Mouse (Mus musculus): ENCODE measurements around the gene Scn3b. TPM values are rescaled to one million over a fixed set of nuclear protein-coding genes. Genes with fewer than 3 reads are reported as not detected.
A peak's percentile ranks its signal among the peaks of the same experiment; 100 is the strongest.

Scn3b gene
- total and polyA plus RNA-seq, 2 experiments from 2014 or later = 157 to 235 TPM

DNA sequence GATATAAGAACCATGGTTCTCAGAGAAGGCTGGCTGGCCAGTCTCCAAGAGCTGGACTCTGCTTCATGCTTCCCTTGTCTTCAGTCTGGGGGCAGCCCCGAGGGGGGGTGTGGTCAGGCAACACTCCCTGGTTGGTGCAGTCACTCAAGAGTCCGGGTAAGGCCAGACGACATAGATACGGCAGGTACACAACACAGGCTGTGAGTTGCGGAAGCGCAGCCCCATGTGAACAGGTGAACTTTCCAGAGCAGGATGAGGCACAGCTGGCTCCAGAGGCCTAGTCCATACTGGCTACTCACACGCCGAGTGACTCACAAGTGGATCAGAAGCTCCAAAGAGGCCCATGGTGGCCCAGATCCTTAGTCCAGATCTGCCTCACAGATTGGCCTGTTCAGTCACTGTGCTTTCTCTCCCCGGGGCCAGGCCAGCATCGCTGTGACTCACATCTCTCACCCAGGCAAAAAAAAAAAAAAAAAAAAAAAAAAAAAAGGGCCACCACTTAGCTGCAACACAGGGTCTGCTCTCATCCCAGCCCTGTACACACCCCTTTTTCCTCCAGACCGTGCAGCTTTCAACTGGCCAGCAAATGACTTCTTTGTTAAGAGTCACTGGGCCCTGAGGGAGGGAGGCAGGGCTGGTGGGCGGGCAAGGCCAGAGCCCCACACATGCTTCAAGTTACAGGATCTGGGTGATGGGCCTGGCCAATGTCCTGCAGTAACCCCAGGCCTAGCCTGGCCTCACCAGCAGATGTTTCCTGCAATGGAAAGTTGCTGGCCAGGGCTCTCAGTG is 52.1 kb downstream of the Scn3b start:
- H3K27ac ChIP-seq (ENCODE audit: low read depth, low read length) = no peak overlapping the region
- 57% methylated on average over 12 of the region's 12 CpGs for WGBS
- no peaks in the 10 kb centered on the region for H3K27me3 ChIP-seq (ENCODE audit: insufficient read depth, low read length)
- peak; percentile 62; the same call in 1 of the 2 replicates for ATAC-seq (ENCODE audit: low FRiP score)
- DNase-seq (ENCODE audit: low spot score) = peak; percentile 68
- peaks cover 37% of the 10 kb centered on the region for H3K36me3 ChIP-seq (ENCODE audit: insufficient read depth, low read length)
- H3K4me1 ChIP-seq (ENCODE audit: insufficient read depth, low read length) = no peaks in the 10 kb centered on the region
- TF ChIP-seq CTCF (IDR thresholded peaks at IDR 0.05) = no peak
- H3K4me3 ChIP-seq (ENCODE audit: low read depth, low read length) = no peak overlapping the region
- H3K9me3 ChIP-seq (ENCODE audit: low read length) = no peaks in the 10 kb centered on the region
- no peak overlapping the region for H3K4me2 ChIP-seq (ENCODE audit: low read depth, low read length, poor library complexity, severe bottlenecking)
- H3K9ac ChIP-seq (replicated peaks; ENCODE audit: low read length, poor library complexity, severe bottlenecking) = no peak overlapping the region

DNA sequence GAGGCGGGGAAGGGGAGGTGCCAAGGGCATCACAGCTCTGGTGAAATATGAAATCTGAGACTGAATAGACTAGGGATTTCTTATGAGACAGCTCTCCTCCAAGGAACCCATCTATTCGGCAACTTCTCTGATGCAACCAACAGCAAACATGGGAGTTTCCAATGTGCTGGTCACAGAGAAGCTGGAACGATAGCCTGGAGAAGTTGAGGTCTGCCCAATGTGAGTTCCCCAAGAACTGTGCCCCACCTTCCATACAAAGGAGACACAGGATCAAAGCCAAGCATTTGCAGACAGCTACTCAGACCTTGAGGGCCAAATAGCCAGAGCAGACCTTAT is 52.6 kb downstream of the Scn3b start:
- H3K9me3 ChIP-seq (ENCODE audit: low read length) = no peaks in the 10 kb centered on the region
- H3K9ac ChIP-seq (replicated peaks; ENCODE audit: low read length, poor library complexity, severe bottlenecking) = no peak overlapping the region
- H3K36me3 ChIP-seq (ENCODE audit: insufficient read depth, low read length) = peaks cover 42% of the 10 kb centered on the region
- H3K4me1 ChIP-seq (ENCODE audit: insufficient read depth, low read length) = no peaks in the 10 kb centered on the region
- no peak for DNase-seq (ENCODE audit: low spot score)
- ATAC-seq (ENCODE audit: low FRiP score) = no peak
- H3K4me2 ChIP-seq (ENCODE audit: low read depth, low read length, poor library complexity, severe bottlenecking) = no peak overlapping the region
- 79% methylated on average over 3 of the region's 3 CpGs for WGBS
- TF ChIP-seq CTCF (IDR thresholded peaks at IDR 0.05) = no peak
- no peak overlapping the region for H3K27ac ChIP-seq (ENCODE audit: low read depth, low read length)
- no peak overlapping the region for H3K4me3 ChIP-seq (ENCODE audit: low read depth, low read length)
- H3K27me3 ChIP-seq (ENCODE audit: insufficient read depth, low read length) = no peaks in the 10 kb centered on the region

DNA sequence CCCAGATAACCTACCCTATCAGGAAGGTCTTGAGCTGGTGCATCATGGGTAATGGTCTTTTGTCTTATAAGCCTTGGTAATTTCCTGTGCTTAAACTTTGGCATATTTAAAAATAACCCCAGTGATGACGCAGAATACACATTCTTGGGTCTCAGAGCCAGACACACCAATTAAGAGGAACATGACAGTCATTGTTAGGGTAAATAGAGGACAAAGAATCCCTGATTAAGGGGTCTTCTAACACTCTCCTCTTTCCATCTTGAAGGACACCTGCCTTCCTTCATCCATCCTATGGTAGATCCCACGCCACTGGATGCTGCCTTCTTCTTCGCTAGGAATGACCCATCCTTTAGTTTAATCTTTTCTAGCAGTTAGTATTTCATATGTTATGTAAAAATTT is 53.4 kb downstream of the Scn3b start:
- Histone ChIP-seq H3K4me2 (ENCODE audit: low read depth, low read length, poor library complexity, severe bottlenecking) (no peak overlapping the region), H3K4me1 (ENCODE audit: insufficient read depth, low read length) (no peaks in the 10 kb centered on the region), H3K27me3 (ENCODE audit: insufficient read depth, low read length) (no peaks in the 10 kb centered on the region), H3K4me3 (ENCODE audit: low read depth, low read length) (no peak overlapping the region), H3K27ac (ENCODE audit: low read depth, low read length) (no peak overlapping the region), H3K9me3 (ENCODE audit: low read length) (no peaks in the 10 kb centered on the region), H3K9ac (replicated peaks; ENCODE audit: low read length, poor library complexity, severe bottlenecking) (no peak overlapping the region), H3K36me3 (ENCODE audit: insufficient read depth, low read length) (peaks cover 40% of the 10 kb centered on the region)
- DNase-seq (ENCODE audit: low spot score) = no peak
- TF ChIP-seq CTCF (IDR thresholded peaks at IDR 0.05) = no peak
- no peak for ATAC-seq (ENCODE audit: low FRiP score)
- 94% methylated on average over 3 of the region's 3 CpGs for WGBS

DNA sequence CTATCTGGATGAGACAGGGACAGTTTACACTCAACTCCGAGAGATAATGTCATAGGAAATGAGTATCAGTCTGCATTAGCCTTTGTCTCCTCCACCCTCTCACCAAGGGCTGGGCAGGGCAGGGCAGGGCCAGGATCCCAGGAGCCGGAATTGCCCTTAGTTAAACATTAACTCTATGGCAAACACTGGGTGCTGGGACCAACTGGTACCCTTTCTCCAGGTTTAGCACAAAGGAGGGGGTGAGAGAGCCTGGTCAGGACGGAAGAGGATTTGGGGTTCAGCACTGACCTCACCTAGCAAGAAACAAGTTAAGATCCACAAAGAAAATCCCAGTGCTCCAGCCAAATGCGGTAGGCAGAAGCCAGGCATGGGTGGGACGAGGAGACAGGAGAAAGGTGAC is 54.2 kb downstream of the Scn3b start:
- no peak for DNase-seq (ENCODE audit: low spot score)
- Histone ChIP-seq H3K4me1 (ENCODE audit: insufficient read depth, low read length) (no peaks in the 10 kb centered on the region), H3K9ac (replicated peaks; ENCODE audit: low read length, poor library complexity, severe bottlenecking) (no peak overlapping the region), H3K27ac (ENCODE audit: low read depth, low read length) (no peak overlapping the region), H3K4me3 (ENCODE audit: low read depth, low read length) (no peak overlapping the region), H3K27me3 (ENCODE audit: insufficient read depth, low read length) (no peaks in the 10 kb centered on the region), H3K36me3 (ENCODE audit: insufficient read depth, low read length) (peaks cover 47% of the 10 kb centered on the region), H3K9me3 (ENCODE audit: low read length) (no peaks in the 10 kb centered on the region), H3K4me2 (ENCODE audit: low read depth, low read length, poor library complexity, severe bottlenecking) (no peak overlapping the region)
- TF ChIP-seq CTCF (IDR thresholded peaks at IDR 0.05) = no peak
- 92% methylated on average over 5 of the region's 5 CpGs for WGBS
- ATAC-seq (ENCODE audit: low FRiP score) = no peak

DNA sequence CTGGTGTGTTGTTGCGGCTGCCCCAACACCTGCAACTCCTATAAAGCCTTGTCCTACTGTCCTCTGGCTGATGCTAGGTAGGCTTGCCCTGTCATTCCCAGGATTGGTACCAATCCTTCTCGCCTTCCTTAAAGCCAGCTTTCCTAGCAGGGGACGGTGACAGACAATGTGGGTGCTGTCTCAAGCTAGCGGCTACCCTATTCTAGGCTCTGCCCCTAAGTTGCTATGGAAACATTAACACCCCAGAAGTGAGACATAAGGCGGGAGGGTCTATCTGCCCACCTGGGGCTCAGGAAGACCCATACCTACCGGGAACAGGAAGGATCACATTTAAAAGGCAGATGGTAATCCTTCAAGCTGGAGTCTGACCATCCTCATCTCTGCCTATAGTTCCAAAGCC is 54.8 kb downstream of the Scn3b start:
- no peaks in the 10 kb centered on the region for H3K4me1 ChIP-seq (ENCODE audit: insufficient read depth, low read length)
- ATAC-seq (ENCODE audit: low FRiP score) (no peak), DNase-seq (ENCODE audit: low spot score) (no peak)
- no peak overlapping the region for H3K27ac ChIP-seq (ENCODE audit: low read depth, low read length)
- H3K27me3 ChIP-seq (ENCODE audit: insufficient read depth, low read length) = no peaks in the 10 kb centered on the region
- 79% methylated on average over 6 of the region's 6 CpGs for WGBS
- no peak for TF ChIP-seq CTCF (IDR thresholded peaks at IDR 0.05)
- no peaks in the 10 kb centered on the region for H3K9me3 ChIP-seq (ENCODE audit: low read length)
- no peak overlapping the region for H3K9ac ChIP-seq (replicated peaks; ENCODE audit: low read length, poor library complexity, severe bottlenecking)
- peaks cover 53% of the 10 kb centered on the region for H3K36me3 ChIP-seq (ENCODE audit: insufficient read depth, low read length)
- no peak overlapping the region for H3K4me2 ChIP-seq (ENCODE audit: low read depth, low read length, poor library complexity, severe bottlenecking)
- no peak overlapping the region for H3K4me3 ChIP-seq (ENCODE audit: low read depth, low read length)

DNA sequence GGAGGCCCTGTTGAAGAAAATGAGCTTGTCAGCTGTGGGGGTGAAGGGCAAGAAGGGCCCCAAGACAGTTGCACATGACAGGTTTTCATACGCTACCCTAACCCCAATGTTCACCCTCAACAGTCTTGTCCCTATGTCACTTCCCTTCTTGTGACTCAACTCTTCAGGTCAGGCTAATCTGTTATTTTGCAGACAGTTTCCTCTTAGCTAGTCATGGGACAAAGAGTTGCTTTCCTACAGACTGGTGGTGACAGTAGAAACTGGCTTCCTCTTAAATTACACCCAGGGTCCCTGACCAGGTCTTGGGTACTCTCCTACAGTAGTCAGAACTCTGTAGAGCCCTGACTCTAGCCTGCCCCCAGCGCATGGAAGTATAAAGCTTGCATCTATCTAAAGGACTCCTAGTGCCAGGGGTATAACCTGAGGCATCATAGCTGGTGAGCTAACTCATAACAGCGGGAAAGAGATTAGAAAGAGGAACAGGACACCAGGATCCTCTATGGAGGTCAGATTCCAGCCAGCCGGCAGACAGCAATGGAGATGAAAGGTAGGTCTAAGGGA is 55.3 kb downstream of the Scn3b start:
- ATAC-seq (ENCODE audit: low FRiP score) (no peak), DNase-seq (ENCODE audit: low spot score) (no peak)
- Histone ChIP-seq H3K36me3 (ENCODE audit: insufficient read depth, low read length) (peaks cover 54% of the 10 kb centered on the region), H3K9me3 (ENCODE audit: low read length) (no peaks in the 10 kb centered on the region), H3K27ac (ENCODE audit: low read depth, low read length) (no peak overlapping the region), H3K27me3 (ENCODE audit: insufficient read depth, low read length) (no peaks in the 10 kb centered on the region), H3K4me1 (ENCODE audit: insufficient read depth, low read length) (no peaks in the 10 kb centered on the region), H3K9ac (replicated peaks; ENCODE audit: low read length, poor library complexity, severe bottlenecking) (no peak overlapping the region), H3K4me3 (ENCODE audit: low read depth, low read length) (no peak overlapping the region), H3K4me2 (ENCODE audit: low read depth, low read length, poor library complexity, severe bottlenecking) (no peak overlapping the region)
- 84% methylated on average over 4 of the region's 4 CpGs for WGBS
- no peak for TF ChIP-seq CTCF (IDR thresholded peaks at IDR 0.05)
